Mouse (Mus musculus) left cerebral cortex, adult 6 months (tissue): ENCODE data around the gene Acsl3. TPM values are rescaled to one million over a fixed set of nuclear protein-coding genes. Genes with fewer than 3 reads are reported as not detected.

Source experiments
- long read RNA-seq, 2 experiments: library from polyadenylated mRNA; unstranded; transcript quantifications; one replicate each; pipeline ENCODE4 v2.0.0; 2019 to 2020
- polyA plus RNA-seq: library from polyadenylated mRNA; unstranded; fragments of <200 nt; fragmentation: Nextera tagmentation; gene quantifications from 2 replicates; pipeline ENCODE4 v1.2.3, GENCODE M21; 2021

Acsl3 gene
- 76.3 and 80.2 TPM in 2 replicates for polyA plus RNA-seq
- long read RNA-seq, experiment 1, transcript Acsl3-201 (16 exons, 3,950 nt) = minor isoform, 138 of 482 reads
- long read RNA-seq, experiment 1, transcript Acsl3-205 (15 exons, 2,976 nt) = major isoform, 270 of 482 reads
- long read RNA-seq, experiment 1, partial matches to known transcripts = 54 of 482 reads
- long read RNA-seq, experiment 1, other reads (novel, unspliced or antisense) = 18 of 482 reads
- long read RNA-seq, experiment 2, transcript Acsl3-201 (16 exons, 3,950 nt) = minor isoform, 13 of 171 reads
- long read RNA-seq, experiment 2, transcript Acsl3-205 (15 exons, 2,976 nt) = major isoform, 33 of 171 reads
- long read RNA-seq, experiment 2, partial matches to known transcripts = 115 of 171 reads
- long read RNA-seq, experiment 2, other reads (novel, unspliced or antisense) = 10 of 171 reads

DNA sequence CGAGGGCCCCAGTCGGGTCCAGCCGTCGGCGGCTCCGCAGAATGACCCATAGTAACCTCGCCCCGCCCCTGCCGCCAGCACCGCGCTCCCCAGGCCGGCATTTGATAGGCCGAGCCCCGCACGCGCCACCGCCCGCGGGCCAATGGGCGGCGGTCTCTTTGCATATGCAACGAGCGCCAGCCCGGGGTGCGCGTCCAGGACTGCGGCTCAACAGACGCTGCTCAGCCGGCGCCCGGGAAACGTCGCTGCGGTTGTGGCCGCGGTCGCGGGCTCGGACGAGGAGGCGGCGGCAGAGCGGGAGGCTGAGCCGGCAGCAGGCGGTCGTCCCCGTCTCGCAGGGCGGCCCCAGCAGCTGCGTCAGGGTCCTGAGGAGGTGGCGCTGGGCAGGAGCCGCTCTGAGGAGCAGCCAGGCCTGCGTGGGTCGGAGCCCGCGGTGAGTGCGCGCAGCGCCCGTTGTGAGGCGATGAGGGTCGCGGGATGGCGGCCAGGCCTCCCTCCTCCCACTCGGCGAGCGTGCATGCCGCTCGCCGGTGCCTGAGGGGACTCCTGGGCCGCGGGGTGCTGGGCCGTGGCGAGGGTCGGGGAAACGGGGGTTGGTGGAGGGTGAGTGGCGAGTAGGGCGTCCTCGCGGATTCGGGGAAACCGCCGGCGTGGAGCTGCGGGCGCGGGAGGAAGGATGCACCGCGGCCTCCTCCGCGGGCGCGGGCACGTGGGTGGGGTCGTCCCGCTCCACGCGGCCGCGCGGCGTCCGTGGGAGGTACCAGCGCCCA is at the start of gene Acsl3, which contains the start of gene Utp14b:
Gene Acsl3, plus strand, starts transcription at position 155 of the 770 bp plus-strand sequence.
Gene Utp14b, plus strand, starts transcription at position 368 of the 770 bp plus-strand sequence.

Other genes starting within 250 kb of the Acsl3 start
- 60.2 and 63.6 TPM in 2 replicates for gene Farsb, start 168.9 kb upstream of the Acsl3 start, polyA plus RNA-seq
- gene Mogat1, start 146.8 kb upstream of the Acsl3 start, polyA plus RNA-seq = 0.67 and 1.5 TPM in 2 replicates
- gene BC035947, start 145.7 kb upstream of the Acsl3 start, polyA plus RNA-seq = 0.27 and 0.28 TPM in 2 replicates
- gene Utp14b, start 213 bp downstream of the Acsl3 start, polyA plus RNA-seq = 1.3 and 2.0 TPM in 2 replicates
- 0.21 and 0.53 TPM in 2 replicates for gene Kcne4, start 158.9 kb downstream of the Acsl3 start, polyA plus RNA-seq